Mouse (Mus musculus) midbrain, embryonic 13.5 days (tissue): ENCODE data around the gene 9530068E07Rik. TPM values are rescaled to one million over a fixed set of nuclear protein-coding genes. Genes with fewer than 3 reads are reported as not detected.
"Not testable (repeated sequence)": the region's sequence is repeated elsewhere in the genome, so short reads cannot be mapped to it uniquely, and the experiment has no call there.

Source experiments
- ATAC-seq: fragments of 200-750 bp; cut with Nextera tagmentation; 2 replicates; pipeline ENCODE4 v1.8.0; 2017; ENCODE audit warnings: mild to moderate bottlenecking, moderate TSS enrichment, moderate library complexity
- H3K27ac ChIP-seq: fragments of 300-500 bp; sonication (generic); 2 replicates; pipeline ENCODE4 v1.5.1; 2015; ENCODE audit warnings: inconsistent platforms, mild to moderate bottlenecking, moderate library complexity
- H3K27me3 ChIP-seq: fragments of 300-500 bp; sonication (generic); 2 replicates; pipeline ENCODE4 v1.6.1; 2015; ENCODE audit warnings: mild to moderate bottlenecking, inconsistent platforms
- H3K36me3 ChIP-seq: fragments of 300-500 bp; sonication (generic); 2 replicates; pipeline ENCODE4 v1.6.1; 2015; ENCODE audit warnings: mild to moderate bottlenecking, inconsistent platforms
- H3K4me1 ChIP-seq: fragments of 300-500 bp; sonication (generic); replicated peaks from 2 replicates; pipeline ENCODE4 v1.6.1; 2015; ENCODE audit warnings: inconsistent platforms
- H3K4me2 ChIP-seq: fragments of 300-500 bp; sonication (generic); replicated peaks from 2 replicates; pipeline ENCODE4 v1.6.1; 2015; ENCODE audit warnings: moderate library complexity, mild to moderate bottlenecking, inconsistent platforms
- H3K4me3 ChIP-seq: fragments of 300-500 bp; sonication (generic); replicated peaks from 2 replicates; pipeline ENCODE4 v1.5.1; 2015; ENCODE audit warnings: mild to moderate bottlenecking, inconsistent platforms
- H3K9ac ChIP-seq: fragments of 300-500 bp; sonication (generic); replicated peaks from 2 replicates; pipeline ENCODE4 v1.6.1; 2015; ENCODE audit warnings: mild to moderate bottlenecking, inconsistent platforms
- H3K9me3 ChIP-seq: fragments of 300-500 bp; sonication (generic); 2 replicates; pipeline ENCODE4 v1.6.1; 2016; ENCODE audit warnings: mild to moderate bottlenecking, inconsistent platforms
- WGBS: fragments of 180-500 bp; shearing (Covaris S2); methylation state at CpG from one replicate; pipeline ENCODE4 v1.1.7; 2015; 5-methylcytosine and 5-hydroxymethylcytosine counted together
- polyA plus RNA-seq: library from polyadenylated mRNA; unstranded; fragments of >200 nt; fragmentation: Nextera tagmentation; extraction: Ambion mirVana; gene quantifications from 2 replicates; pipeline ENCODE4 v1.2.1, GENCODE M21; 2015

9530068E07Rik gene
- polyA plus RNA-seq, 1 experiment from 2014 or later: 131 TPM

GRCm38 (mm10) chr11:52377579-52377978 is 18.6 kb upstream of the 9530068E07Rik start:
- ATAC-seq: no peak
- 91% methylated on average over 4 of the region's 4 CpGs for WGBS
- H3K36me3 ChIP-seq: peaks cover 70% of the 10 kb centered on the region

GRCm38 (mm10) chr11:52379241-52379640 is 17.0 kb upstream of the 9530068E07Rik start:
- H3K27me3 ChIP-seq: no peaks in the 10 kb centered on the region
- peaks cover 84% of the 10 kb centered on the region for H3K36me3 ChIP-seq
- H3K9me3 ChIP-seq: no peaks in the 10 kb centered on the region
- no peaks in the 10 kb centered on the region for H3K4me1 ChIP-seq
- no peak overlapping the region for H3K9ac ChIP-seq
- no peak overlapping the region for H3K27ac ChIP-seq
- H3K4me3 ChIP-seq: no peak overlapping the region
- 90% methylated on average over 3 of the region's 3 CpGs for WGBS
- no peak for ATAC-seq
- no peak overlapping the region for H3K4me2 ChIP-seq

More at GRCm38 (mm10) chr11:52377579-52377978, 18.6 kb upstream of the 9530068E07Rik start:
- H3K4me3 ChIP-seq: no peak overlapping the region
- H3K4me1 ChIP-seq: no peaks in the 10 kb centered on the region
- no peak overlapping the region for H3K27ac ChIP-seq
- no peak overlapping the region for H3K4me2 ChIP-seq
- no peaks in the 10 kb centered on the region for H3K27me3 ChIP-seq
- H3K9me3 ChIP-seq: no peaks in the 10 kb centered on the region
- no peak overlapping the region for H3K9ac ChIP-seq

- no peak overlapping the region for H3K27ac ChIP-seq
- peaks cover 90% of the 10 kb centered on the region for H3K36me3 ChIP-seq
- H3K4me2 ChIP-seq: no peak overlapping the region
- 95% methylated on average over 14 of the region's 14 CpGs for WGBS
- no peaks in the 10 kb centered on the region for H3K4me1 ChIP-seq
- no peaks in the 10 kb centered on the region for H3K27me3 ChIP-seq
- H3K9ac ChIP-seq: no peak overlapping the region
- no peak for ATAC-seq
- no peak overlapping the region for H3K4me3 ChIP-seq
- H3K9me3 ChIP-seq: no peaks in the 10 kb centered on the region
These were observed 12.5 kb upstream of the 9530068E07Rik start for GRCm38 (mm10) chr11:52383741-52384140.

- Histone ChIP-seq H3K9ac (no peak overlapping the region), H3K27ac (no peak overlapping the region), H3K27me3 (no peaks in the 10 kb centered on the region), H3K4me2 (no peak overlapping the region), H3K36me3 (peaks cover 90% of the 10 kb centered on the region), H3K4me3 (no peak overlapping the region), H3K4me1 (no peaks in the 10 kb centered on the region), H3K9me3 (no peaks in the 10 kb centered on the region)
- no peak for ATAC-seq
- WGBS: 63% methylated on average over 3 of the region's 3 CpGs
These were observed 11.6 kb upstream of the 9530068E07Rik start for GRCm38 (mm10) chr11:52384667-52385066.

- Histone ChIP-seq H3K4me1 (no peaks in the 10 kb centered on the region), H3K36me3 (peaks cover 80% of the 10 kb centered on the region), H3K27ac (no peak overlapping the region), H3K9me3 (no peaks in the 10 kb centered on the region), H3K27me3 (no peaks in the 10 kb centered on the region), H3K4me2 (no peak overlapping the region), H3K4me3 (no peak overlapping the region), H3K9ac (no peak overlapping the region)
- WGBS: 93% methylated on average over 3 of the region's 3 CpGs
- no peak for ATAC-seq
These were observed 9.3 kb upstream of the 9530068E07Rik start for GRCm38 (mm10) chr11:52386892-52387291.

- Histone ChIP-seq H3K27me3 (no peaks in the 10 kb centered on the region), H3K4me2 (no peak overlapping the region), H3K9me3 (no peaks in the 10 kb centered on the region), H3K4me1 (no peaks in the 10 kb centered on the region), H3K36me3 (peaks cover 69% of the 10 kb centered on the region), H3K27ac (no peak overlapping the region), H3K4me3 (no peak overlapping the region), H3K9ac (no peak overlapping the region)
- WGBS: 91% methylated on average over 12 of the region's 12 CpGs
- ATAC-seq: no peak
These were observed 8.1 kb upstream of the 9530068E07Rik start for GRCm38 (mm10) chr11:52388150-52388549.

- H3K9me3 ChIP-seq, H3K4me2 ChIP-seq, H3K4me1 ChIP-seq, H3K4me3 ChIP-seq, H3K27ac ChIP-seq, ATAC-seq, H3K9ac ChIP-seq, H3K27me3 ChIP-seq: not testable (repeated sequence)
- peaks cover 62% of the 10 kb centered on the region for H3K36me3 ChIP-seq
- WGBS: 96% methylated on average over 5 of the region's 5 CpGs
These were observed 7.2 kb upstream of the 9530068E07Rik start for GRCm38 (mm10) chr11:52388979-52389378.

GRCm38 (mm10) chr11:52389933-52390332 is 6.3 kb upstream of the 9530068E07Rik start:
- Histone ChIP-seq H3K4me2 (no peak overlapping the region), H3K4me3 (no peak overlapping the region), H3K27me3 (no peaks in the 10 kb centered on the region), H3K4me1 (no peaks in the 10 kb centered on the region), H3K9ac (no peak overlapping the region), H3K36me3 (peaks cover 54% of the 10 kb centered on the region), H3K27ac (no peak overlapping the region), H3K9me3 (no peaks in the 10 kb centered on the region)
- ATAC-seq: no peak
- WGBS: 94% methylated on average over 7 of the region's 7 CpGs

GRCm38 (mm10) chr11:52394494-52394893 is 1.7 kb upstream of the 9530068E07Rik start:
- 82% methylated on average over 4 of the region's 4 CpGs for WGBS
- no peak overlapping the region for H3K27ac ChIP-seq
- peaks cover 18% of the 10 kb centered on the region for H3K36me3 ChIP-seq
- H3K27me3 ChIP-seq: no peaks in the 10 kb centered on the region
- H3K4me3 ChIP-seq: no peak overlapping the region
- no peak overlapping the region for H3K4me2 ChIP-seq
- H3K9me3 ChIP-seq: no peaks in the 10 kb centered on the region
- H3K4me1 ChIP-seq: peaks cover 28% of the 10 kb centered on the region
- H3K9ac ChIP-seq: no peak overlapping the region
- no peak for ATAC-seq

GRCm38 (mm10) chr11:52395343-52395742 is 885 bp upstream of the 9530068E07Rik start:
- Histone ChIP-seq H3K9ac (0 out of 2 replicates have a peak overlapping the region, but pooled peaks have one; percentile 55), H3K27ac (no peak overlapping the region), H3K27me3 (no peaks in the 10 kb centered on the region), H3K4me3 (no peak overlapping the region), H3K36me3 (0 out of 2 replicates have a peak, but pooled peaks cover 9% of the 10 kb centered on the region), H3K9me3 (no peaks in the 10 kb centered on the region), H3K4me1 (peaks cover 32% of the 10 kb centered on the region), H3K4me2 (0 out of 2 replicates have a peak overlapping the region, but pooled peaks have one; percentile 85)
- ATAC-seq: no peak
- WGBS: 29% methylated on average over 4 of the region's 4 CpGs

- WGBS: 0% methylated on average over 33 of the region's 33 CpGs
- Histone ChIP-seq H3K27ac (peak overlapping the region; percentile 90), H3K9ac (peak overlapping the region; percentile 96), H3K4me3 (peak overlapping the region; percentile 95), H3K9me3 (no peaks in the 10 kb centered on the region), H3K4me2 (peak overlapping the region; percentile 85), H3K4me1 (peaks cover 32% of the 10 kb centered on the region), H3K36me3 (0 out of 2 replicates have a peak, but pooled peaks cover 7% of the 10 kb centered on the region), H3K27me3 (no peaks in the 10 kb centered on the region)
- peak; percentile 91 for ATAC-seq
These were observed 465 bp downstream of the 9530068E07Rik start for GRCm38 (mm10) chr11:52396597-52397188.

GRCm38 (mm10) chr11:52397385-52397987 is 1.3 kb downstream of the 9530068E07Rik start:
- peak overlapping the region; percentile 95 for H3K4me3 ChIP-seq
- 92% methylated on average over 4 of the region's 4 CpGs for WGBS
- no peaks in the 10 kb centered on the region for H3K27me3 ChIP-seq
- 0 out of 2 replicates have a peak, but pooled peaks cover 7% of the 10 kb centered on the region for H3K36me3 ChIP-seq
- peak overlapping the region; percentile 90; the same call in 1 of the 2 replicates for H3K27ac ChIP-seq
- ATAC-seq: no peak
- peak overlapping the region; percentile 85 for H3K4me2 ChIP-seq
- H3K9ac ChIP-seq: peak overlapping the region; percentile 96
- peaks cover 32% of the 10 kb centered on the region for H3K4me1 ChIP-seq
- H3K9me3 ChIP-seq: no peaks in the 10 kb centered on the region
